In genomic region chrX:73227914-73228605, GRCm38 (mm10) we compare ENCODE assay signal across 1 mouse cellular context.
TF ChIP-seq lines count a peak whose summit lies in the region.

F8a (plus strand) TSS chrX:73228291.

TF ChIP-seq in CH12.LX, 34 proteins besides CTCF, POLR2A, EP300 and RAD21 (continued from another document):
- no peak for TF ChIP-seq BHLHE40 (IDR thresholded peaks at IDR 0.05; ENCODE audit: low read depth, low read length)
- TF ChIP-seq JUN (IDR thresholded peaks at IDR 0.05; ENCODE audit: insufficient read depth, low read depth, low read length): no peak
- no peak for TF ChIP-seq ZC3H11A (IDR thresholded peaks at IDR 0.05; ENCODE audit: low read depth, low read length)
- TF ChIP-seq NRF1 (IDR thresholded peaks at IDR 0.05; ENCODE audit: low read depth, low read length): 0 out of 2 replicates have a peak, but pooled peaks have one; percentile 5
- no peak for TF ChIP-seq USF1 (IDR thresholded peaks at IDR 0.05; ENCODE audit: low read depth, low read length)
- no peak for TF ChIP-seq KAT2A (IDR thresholded peaks at IDR 0.05; ENCODE audit: insufficient replicate concordance, low read length)
- TF ChIP-seq SMC3 (IDR thresholded peaks at IDR 0.05; ENCODE audit: low read depth, low read length): no peak
- no peak for TF ChIP-seq USF2 (conservative IDR thresholded peaks at IDR 0.05; ENCODE audit: low read depth, low read length)
- no peak for TF ChIP-seq MYC (IDR thresholded peaks at IDR 0.05; ENCODE audit: low read depth, low read length)
TF ChIP-seq in CH12.LX: peak in this region for 8.
